Mouse (Mus musculus) limb, embryonic 10.5 days (tissue): Measurements from ENCODE around the gene Gm10282. TPM values are rescaled to one million over a fixed set of nuclear protein-coding genes. Genes with fewer than 3 reads are reported as not detected.
A peak's percentile ranks its signal among the peaks of the same experiment; 100 is the strongest.

Experiments
- DNase-seq: peaks from one replicate; pipeline ENCODE4 v3.0.0-alpha.2; 2017; ENCODE audit warnings: low spot score
- H3K27ac ChIP-seq: fragments of 300-500 bp; sonication (generic); 2 replicates; pipeline ENCODE4 v1.5.1; 2016; ENCODE audit warnings: mild to moderate bottlenecking
- H3K27me3 ChIP-seq: fragments of 300-500 bp; sonication (generic); 2 replicates; pipeline ENCODE4 v1.6.1; 2016; ENCODE audit warnings: low read depth, mild to moderate bottlenecking; ENCODE audit not compliant: poor library complexity, severe bottlenecking
- H3K36me3 ChIP-seq: fragments of 300-500 bp; sonication (generic); 2 replicates; pipeline ENCODE4 v1.6.1; 2016; ENCODE audit warnings: mild to moderate bottlenecking, moderate library complexity
- H3K4me1 ChIP-seq: fragments of 300-500 bp; sonication (generic); 2 replicates; pipeline ENCODE4 v1.6.1; 2016
- H3K4me3 ChIP-seq: fragments of 300-500 bp; sonication (generic); 2 replicates; pipeline ENCODE4 v1.5.1; 2016; ENCODE audit warnings: mild to moderate bottlenecking, moderate library complexity
- H3K9me3 ChIP-seq: fragments of 300-500 bp; sonication (generic); replicated peaks from 2 replicates; pipeline ENCODE4 v1.6.1; 2016; ENCODE audit warnings: mild to moderate bottlenecking
- WGBS: fragments of 180-500 bp; shearing (Covaris S2); methylation state at CpG from one replicate; pipeline ENCODE4 v1.1.7; 2016; 5-methylcytosine and 5-hydroxymethylcytosine counted together
- polyA plus RNA-seq: library from polyadenylated mRNA; unstranded; fragments of >200 nt; fragmentation: Nextera tagmentation; extraction: Ambion mirVana; gene quantifications from 2 replicates; pipeline ENCODE4 v1.2.1, GENCODE M21; 2016

The Gm10282 gene
- polyA plus RNA-seq, 1 experiment from 2014 or later: 29.2 TPM

DNA sequence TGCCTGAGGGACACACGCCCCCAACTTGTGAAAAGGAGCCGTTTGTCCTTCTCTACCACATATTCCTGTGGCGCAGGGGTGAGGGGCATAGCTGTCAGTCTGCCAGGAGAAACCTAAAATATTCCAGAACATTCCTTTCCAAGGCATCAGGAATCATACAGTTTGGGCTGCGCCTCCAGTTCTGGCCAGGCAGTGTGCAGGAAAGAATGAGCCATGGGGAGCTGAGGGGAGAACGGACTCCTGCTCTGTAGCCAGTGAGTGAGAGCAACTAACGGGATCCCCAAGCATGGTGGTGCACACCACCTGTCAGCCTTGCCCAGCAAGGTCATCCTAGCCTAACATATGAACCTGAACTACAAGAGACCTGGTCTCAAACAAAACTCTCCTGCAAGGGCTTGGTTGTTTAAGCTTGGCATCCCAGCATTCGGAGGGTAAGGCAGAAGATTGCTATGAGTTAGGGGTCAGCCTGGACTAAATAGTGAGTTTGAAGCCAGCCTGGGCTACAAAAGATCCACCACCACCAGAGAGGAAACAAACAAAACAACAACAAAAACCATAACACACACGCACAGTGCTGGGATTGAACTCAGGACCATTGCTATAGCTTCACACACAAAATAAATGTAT is 2.0 kb downstream of the Gm10282 start:
- Histone ChIP-seq H3K4me3 (no peak overlapping the region), H3K9me3 (no peaks in the 10 kb centered on the region), H3K36me3 (no peaks in the 10 kb centered on the region), H3K27ac (no peak overlapping the region), H3K27me3 (no peaks in the 10 kb centered on the region), H3K4me1 (no peaks in the 10 kb centered on the region)
- DNase-seq: no peak
- WGBS: 77% methylated on average over 8 of the region's 8 CpGs

DNA sequence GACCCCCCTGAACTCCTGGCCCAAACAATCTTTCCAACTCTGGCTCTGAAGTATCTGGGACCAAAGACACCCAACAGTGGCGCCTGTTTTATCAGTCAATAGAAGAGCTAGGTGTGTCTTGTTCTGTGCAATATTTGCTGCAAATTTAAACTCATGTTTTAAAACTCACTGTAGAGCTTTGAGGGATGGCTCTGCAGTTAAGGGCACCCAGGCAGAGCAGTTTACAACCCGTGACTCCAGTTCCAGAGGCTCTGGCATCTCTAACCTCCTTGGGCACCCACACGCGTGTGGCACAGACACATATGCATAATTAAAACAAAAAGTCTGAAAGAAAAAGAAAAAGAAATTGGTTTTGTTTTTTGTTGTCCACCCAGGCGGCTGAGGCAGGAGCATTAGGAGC is 3.6 kb downstream of the Gm10282 start:
- H3K27ac ChIP-seq: no peak overlapping the region
- no peak overlapping the region for H3K4me3 ChIP-seq
- no peaks in the 10 kb centered on the region for H3K27me3 ChIP-seq
- no peaks in the 10 kb centered on the region for H3K36me3 ChIP-seq
- H3K4me1 ChIP-seq: no peaks in the 10 kb centered on the region
- no peak for DNase-seq
- no peaks in the 10 kb centered on the region for H3K9me3 ChIP-seq
- WGBS: 75% methylated on average over 5 of the region's 5 CpGs

DNA sequence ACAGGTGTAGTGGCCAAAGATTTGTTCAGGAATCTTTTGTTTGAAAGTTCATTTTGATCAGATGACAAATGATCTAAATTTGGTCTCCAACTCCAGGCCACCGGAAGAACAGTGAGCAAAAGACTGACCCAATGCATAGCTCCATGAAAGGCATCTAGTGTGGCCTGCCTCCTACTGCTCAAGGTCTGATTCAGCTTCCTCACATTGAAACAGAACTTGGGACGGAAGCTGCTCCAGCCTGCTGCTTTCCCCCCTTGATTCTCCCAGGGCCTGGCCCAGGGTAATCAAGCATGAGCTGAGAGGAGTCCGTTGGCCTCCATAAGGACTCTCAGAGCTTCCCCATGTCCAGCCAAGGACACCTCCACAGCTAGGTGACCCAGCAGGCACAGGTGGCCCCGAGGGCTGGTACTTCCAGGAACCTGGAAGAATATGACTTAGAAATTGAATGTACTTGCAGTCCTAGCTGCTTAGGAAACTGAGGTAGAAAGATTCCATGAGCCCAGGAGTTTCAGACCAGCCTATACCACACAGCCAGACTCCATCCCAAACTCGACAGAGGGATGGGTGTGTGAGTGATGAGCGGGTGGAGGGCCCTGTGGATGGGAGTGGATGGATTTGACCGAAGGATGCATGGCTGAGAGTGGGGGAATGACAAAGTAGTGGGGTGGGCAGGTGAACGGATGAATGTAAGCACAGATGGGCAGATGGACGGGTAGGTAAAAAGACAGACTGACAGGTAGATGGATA is 4.2 kb downstream of the Gm10282 start:
- 83% methylated on average over 9 of the region's 9 CpGs for WGBS
- H3K4me1 ChIP-seq: no peaks in the 10 kb centered on the region
- no peak overlapping the region for H3K4me3 ChIP-seq
- H3K27me3 ChIP-seq: no peaks in the 10 kb centered on the region
- H3K36me3 ChIP-seq: no peaks in the 10 kb centered on the region
- DNase-seq: no peak
- H3K9me3 ChIP-seq: no peaks in the 10 kb centered on the region
- no peak overlapping the region for H3K27ac ChIP-seq

DNA sequence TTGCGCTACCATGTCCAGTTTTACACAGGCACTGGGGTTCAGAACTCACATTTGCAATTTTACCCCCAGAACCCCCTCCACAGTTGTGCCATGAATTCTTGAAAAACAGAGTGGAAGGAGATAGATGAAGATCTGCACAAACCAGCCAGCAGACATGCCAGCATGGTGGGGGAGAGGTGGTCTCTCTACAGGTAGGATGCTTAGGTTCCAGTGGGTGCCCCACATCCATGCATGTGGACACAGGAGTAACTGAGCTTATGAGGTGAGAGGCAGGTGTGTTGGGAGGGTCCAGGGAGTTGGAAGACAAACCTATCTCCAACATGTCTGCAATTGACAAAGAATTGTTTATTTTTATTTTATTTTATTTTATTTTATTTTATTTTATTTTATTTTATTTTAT is 6.1 kb downstream of the Gm10282 start:
- Histone ChIP-seq H3K36me3 (no peaks in the 10 kb centered on the region), H3K9me3 (no peaks in the 10 kb centered on the region), H3K27me3 (no peaks in the 10 kb centered on the region), H3K4me1 (0 out of 2 replicates have a peak, but pooled peaks cover 8% of the 10 kb centered on the region), H3K27ac (no peak overlapping the region), H3K4me3 (no peak overlapping the region)
- WGBS: 83% methylated on average over 1 of the region's 1 CpGs
- no peak for DNase-seq

DNA sequence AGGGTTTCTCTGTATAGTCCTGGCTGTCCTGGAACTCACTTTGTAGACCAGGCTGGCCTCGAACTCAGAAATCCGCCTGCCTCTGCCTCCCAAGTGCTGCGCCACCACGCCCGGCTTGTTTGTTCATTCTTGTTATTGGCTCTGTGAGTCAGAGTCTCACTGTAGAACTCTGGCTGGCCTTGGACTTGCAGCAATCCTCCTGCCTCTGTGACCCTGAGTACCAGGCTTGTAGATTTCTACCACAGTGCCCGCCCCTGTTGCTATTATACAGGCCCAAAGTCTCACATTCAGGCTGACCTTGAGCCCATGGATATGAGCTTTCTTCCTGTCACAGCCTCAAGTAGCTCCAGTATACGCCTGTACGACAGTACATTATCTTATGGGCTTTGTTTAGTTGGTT is 8.5 kb downstream of the Gm10282 start:
- no peaks in the 10 kb centered on the region for H3K36me3 ChIP-seq
- H3K27me3 ChIP-seq: no peaks in the 10 kb centered on the region
- 92% methylated on average over 8 of the region's 8 CpGs for WGBS
- H3K4me3 ChIP-seq: no peak overlapping the region
- no peaks in the 10 kb centered on the region for H3K9me3 ChIP-seq
- no peak overlapping the region for H3K27ac ChIP-seq
- 0 out of 2 replicates have a peak, but pooled peaks cover 8% of the 10 kb centered on the region for H3K4me1 ChIP-seq
- no peak for DNase-seq

DNA sequence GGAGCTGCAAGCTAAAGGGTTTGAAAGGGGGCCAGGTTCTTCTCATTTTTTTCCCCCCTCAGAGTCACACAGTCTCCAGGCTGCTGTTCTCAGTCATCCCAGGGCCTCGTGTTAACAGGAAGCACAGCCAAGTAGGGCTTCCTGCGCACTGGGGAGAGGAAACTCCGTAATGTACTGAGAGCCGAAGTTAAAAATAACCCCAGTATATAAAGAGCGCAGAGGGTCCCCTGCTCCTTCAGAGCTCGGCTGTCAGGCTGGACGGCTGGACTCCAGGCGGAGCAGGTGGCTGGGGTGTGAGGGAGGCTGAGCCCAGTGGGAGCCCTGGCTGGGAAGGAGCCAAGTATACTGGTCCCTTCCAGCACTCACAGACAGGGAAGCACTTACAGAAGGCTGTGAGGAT is 9.4 kb downstream of the Gm10282 start:
- DNase-seq: no peak
- Histone ChIP-seq H3K4me3 (no peak overlapping the region), H3K9me3 (no peaks in the 10 kb centered on the region), H3K4me1 (0 out of 2 replicates have a peak, but pooled peaks cover 8% of the 10 kb centered on the region), H3K27me3 (no peaks in the 10 kb centered on the region), H3K27ac (0 out of 2 replicates have a peak overlapping the region, but pooled peaks have one; percentile 10), H3K36me3 (no peaks in the 10 kb centered on the region)
- 72% methylated on average over 8 of the region's 8 CpGs for WGBS

DNA sequence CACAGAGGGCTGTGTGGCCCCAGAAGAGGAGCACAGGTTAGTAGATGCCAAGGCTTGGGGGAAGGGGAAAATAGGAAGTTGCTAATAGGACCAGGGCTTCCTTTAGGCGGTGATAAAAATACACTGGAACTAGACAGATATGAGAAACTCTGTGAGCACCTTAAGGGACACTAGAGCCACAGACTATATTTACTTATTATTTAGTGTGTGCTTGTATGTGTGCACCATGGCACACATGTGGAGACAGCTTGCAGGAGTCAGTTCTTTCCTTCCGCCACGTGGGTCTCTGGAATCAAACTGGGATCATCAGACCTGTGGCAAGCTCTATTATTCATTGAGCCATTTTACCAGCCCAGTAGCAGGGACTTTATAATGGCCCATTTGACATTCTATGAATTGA is 9.9 kb downstream of the Gm10282 start:
- Histone ChIP-seq H3K4me3 (no peak overlapping the region), H3K36me3 (no peaks in the 10 kb centered on the region), H3K4me1 (0 out of 2 replicates have a peak, but pooled peaks cover 8% of the 10 kb centered on the region), H3K27me3 (no peaks in the 10 kb centered on the region), H3K27ac (0 out of 2 replicates have a peak overlapping the region, but pooled peaks have one; percentile 10), H3K9me3 (no peaks in the 10 kb centered on the region)
- WGBS: 77% methylated on average over 3 of the region's 3 CpGs
- DNase-seq: no peak

DNA sequence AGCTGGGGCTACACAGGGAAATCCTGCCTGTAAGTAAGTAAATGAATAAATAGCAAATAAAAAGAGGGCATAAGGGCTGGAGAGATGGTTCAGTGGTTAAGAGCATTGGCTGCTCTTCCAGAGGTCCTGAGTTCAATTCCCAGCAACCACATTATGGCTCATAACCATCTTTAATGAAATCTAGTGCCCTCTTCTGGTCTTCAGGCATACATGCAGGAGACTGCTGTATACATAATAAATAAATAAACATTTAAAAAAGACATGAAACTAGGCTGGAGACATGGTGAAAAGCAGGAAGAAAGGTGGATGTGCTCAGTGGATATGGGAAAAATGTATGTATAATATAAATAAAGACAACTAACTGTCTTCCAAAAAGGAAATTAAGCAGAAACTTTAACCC is 11.8 kb downstream of the Gm10282 start:
- H3K4me1 ChIP-seq: 0 out of 2 replicates have a peak, but pooled peaks cover 8% of the 10 kb centered on the region
- DNase-seq: no peak

DNA sequence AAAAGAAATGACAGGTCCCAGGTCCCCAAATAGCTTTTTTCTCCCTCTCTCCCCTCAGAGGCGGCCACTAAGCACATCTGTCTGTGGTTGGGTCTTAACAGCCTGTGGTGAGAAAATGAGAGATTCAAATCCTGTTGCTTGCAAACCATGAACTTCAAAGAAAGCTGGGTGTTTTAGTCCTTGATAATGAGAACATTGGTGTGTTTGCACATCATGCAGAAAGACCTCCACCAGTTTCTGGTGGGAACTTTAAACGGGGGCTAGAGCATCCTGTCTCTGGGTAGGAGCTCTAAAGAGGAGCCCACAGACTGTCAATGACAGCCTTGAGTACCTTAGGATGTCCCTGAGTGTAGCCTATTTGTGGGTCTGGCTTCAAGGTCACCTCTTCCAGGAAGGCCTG is 14.0 kb downstream of the Gm10282 start:
- 83% methylated on average over 2 of the region's 2 CpGs for WGBS
- Histone ChIP-seq H3K27ac (no peak overlapping the region), H3K9me3 (no peaks in the 10 kb centered on the region), H3K27me3 (no peaks in the 10 kb centered on the region), H3K4me3 (no peak overlapping the region), H3K4me1 (0 out of 2 replicates have a peak, but pooled peaks cover 8% of the 10 kb centered on the region), H3K36me3 (no peaks in the 10 kb centered on the region)
- no peak for DNase-seq

More for the DNA sequence above, 11.8 kb downstream of the Gm10282 start:
- Histone ChIP-seq H3K4me3 (no peak overlapping the region), H3K36me3 (no peaks in the 10 kb centered on the region), H3K9me3 (no peaks in the 10 kb centered on the region), H3K27ac (no peak overlapping the region), H3K27me3 (no peaks in the 10 kb centered on the region)

DNA sequence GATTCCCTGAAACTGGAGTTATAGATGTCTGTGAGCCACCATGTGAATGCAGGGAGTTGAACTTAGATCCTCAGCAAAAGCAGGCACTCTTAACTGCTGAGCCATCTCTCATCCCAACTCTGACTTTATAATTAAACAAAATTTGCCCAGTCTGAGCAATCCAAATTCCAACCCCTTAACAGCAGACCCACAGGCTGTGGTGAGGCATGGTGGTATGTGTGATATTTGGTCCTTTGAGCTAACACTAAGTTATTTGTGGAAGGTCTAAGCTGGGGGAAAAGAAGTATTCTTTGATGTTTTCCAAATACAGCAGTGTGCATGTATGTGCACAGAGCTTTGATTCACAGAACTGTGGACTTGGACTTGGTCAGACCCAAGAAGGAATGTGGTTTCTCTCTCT is 16.0 kb downstream of the Gm10282 start:
- no peaks in the 10 kb centered on the region for H3K27me3 ChIP-seq
- H3K36me3 ChIP-seq: no peaks in the 10 kb centered on the region
- H3K27ac ChIP-seq: no peak overlapping the region
- H3K4me3 ChIP-seq: no peak overlapping the region
- DNase-seq: no peak
- no peaks in the 10 kb centered on the region for H3K9me3 ChIP-seq
- no peaks in the 10 kb centered on the region for H3K4me1 ChIP-seq

DNA sequence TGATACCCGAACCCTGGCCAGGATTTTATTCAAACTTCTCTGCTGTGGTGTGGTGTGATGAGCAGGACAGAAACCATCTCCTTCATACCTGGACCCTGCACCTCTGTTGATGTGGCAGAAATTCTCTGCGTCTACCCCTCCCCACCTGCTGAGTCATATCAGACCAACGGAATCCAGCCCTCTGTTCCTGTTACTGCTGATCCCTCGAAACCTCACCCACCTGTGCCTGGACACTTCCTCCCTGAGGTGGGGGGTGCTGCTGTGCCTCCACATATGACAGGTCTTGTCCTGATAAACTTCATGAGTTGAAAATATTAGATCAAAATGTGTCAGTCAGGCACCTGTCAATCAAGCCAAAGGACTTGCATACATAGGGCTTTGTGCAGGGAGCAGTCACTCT is 19.8 kb downstream of the Gm10282 start:
- no peak for DNase-seq
- no peak overlapping the region for H3K27ac ChIP-seq
- no peaks in the 10 kb centered on the region; the same call in 1 of the 2 replicates for H3K4me1 ChIP-seq
- H3K36me3 ChIP-seq: no peaks in the 10 kb centered on the region
- WGBS: 76% methylated on average over 4 of the region's 4 CpGs
- no peaks in the 10 kb centered on the region for H3K9me3 ChIP-seq
- no peaks in the 10 kb centered on the region for H3K27me3 ChIP-seq
- no peak overlapping the region for H3K4me3 ChIP-seq

DNA sequence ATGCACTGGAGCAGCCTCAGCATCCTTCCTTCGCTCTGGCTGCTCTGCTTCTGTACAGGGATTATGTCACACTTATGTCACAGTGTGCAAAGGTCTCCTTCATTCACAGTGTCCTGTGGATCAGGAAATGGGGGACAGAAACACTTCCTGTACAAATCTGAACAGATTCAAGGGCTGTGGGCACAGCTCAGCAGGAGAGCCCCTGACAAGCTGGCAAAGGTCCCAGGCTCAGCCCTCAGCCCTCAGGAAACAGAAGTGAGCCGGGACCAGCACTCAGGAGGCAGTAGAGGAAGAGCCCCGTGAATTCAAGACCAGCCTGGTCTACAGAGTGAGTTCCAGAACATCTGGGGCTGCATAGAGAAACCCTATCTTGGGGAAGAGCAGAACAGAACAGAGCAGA is 23.4 kb downstream of the Gm10282 start:
- H3K27ac ChIP-seq: no peak overlapping the region
- WGBS: 50% methylated on average over 3 of the region's 3 CpGs
- H3K4me1 ChIP-seq: no peaks in the 10 kb centered on the region; the same call in 1 of the 2 replicates
- H3K27me3 ChIP-seq: no peaks in the 10 kb centered on the region
- no peaks in the 10 kb centered on the region for H3K9me3 ChIP-seq
- DNase-seq: no peak
- H3K36me3 ChIP-seq: no peaks in the 10 kb centered on the region
- no peak overlapping the region for H3K4me3 ChIP-seq

DNA sequence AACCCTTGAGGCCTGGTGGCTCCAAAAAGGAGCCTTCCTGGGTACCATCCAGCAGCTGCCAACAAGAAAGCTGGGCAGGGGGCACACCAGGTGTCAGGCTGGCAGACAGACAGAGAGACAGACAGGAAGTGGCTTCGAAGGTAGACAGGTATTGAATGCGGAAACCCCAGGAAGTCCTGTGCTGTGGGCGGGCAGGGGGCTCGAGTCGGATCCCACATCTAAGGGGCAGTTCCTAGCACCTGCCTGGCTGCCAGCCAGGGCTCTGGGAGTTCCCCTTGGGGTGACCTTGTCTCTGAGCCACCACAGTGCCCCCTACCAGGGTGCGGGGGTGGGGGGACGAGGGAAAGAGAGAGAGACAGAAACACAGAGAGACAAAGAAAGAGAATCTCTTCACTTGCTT is 25.9 kb downstream of the Gm10282 start:
- no peak for DNase-seq
- Histone ChIP-seq H3K4me3 (no peak overlapping the region), H3K27ac (no peak overlapping the region), H3K27me3 (no peaks in the 10 kb centered on the region), H3K4me1 (no peaks in the 10 kb centered on the region; the same call in 1 of the 2 replicates), H3K9me3 (no peaks in the 10 kb centered on the region), H3K36me3 (no peaks in the 10 kb centered on the region)
- WGBS: 79% methylated on average over 7 of the region's 7 CpGs
